Mouse (Mus musculus) kidney, postnatal 14 days (tissue): ENCODE data around the gene Hoxb2.
A peak's percentile ranks its signal among the peaks of the same experiment; 100 is the strongest.

Source experiments
- DNase-seq: peaks from one replicate; pipeline ENCODE4 v3.0.0; 2022; ENCODE audit warnings: mixed read lengths

Hoxb2 gene

GRCm38 (mm10) chr11:96351831-96352230 lies 1.5 kb downstream of the Hoxb2 start:
- DNase-seq, result peak; percentile 84

- DNase-seq, result peak; percentile 81
Observed at GRCm38 (mm10) chr11:96352691-96353521, 2.6 kb downstream of the Hoxb2 start.

GRCm38 (mm10) chr11:96353522-96353841 lies 3.2 kb downstream of the Hoxb2 start:
- DNase-seq, result no peak

- DNase-seq, result peak; percentile 51
Observed at GRCm38 (mm10) chr11:96353939-96354338, 3.6 kb downstream of the Hoxb2 start.

DNA sequence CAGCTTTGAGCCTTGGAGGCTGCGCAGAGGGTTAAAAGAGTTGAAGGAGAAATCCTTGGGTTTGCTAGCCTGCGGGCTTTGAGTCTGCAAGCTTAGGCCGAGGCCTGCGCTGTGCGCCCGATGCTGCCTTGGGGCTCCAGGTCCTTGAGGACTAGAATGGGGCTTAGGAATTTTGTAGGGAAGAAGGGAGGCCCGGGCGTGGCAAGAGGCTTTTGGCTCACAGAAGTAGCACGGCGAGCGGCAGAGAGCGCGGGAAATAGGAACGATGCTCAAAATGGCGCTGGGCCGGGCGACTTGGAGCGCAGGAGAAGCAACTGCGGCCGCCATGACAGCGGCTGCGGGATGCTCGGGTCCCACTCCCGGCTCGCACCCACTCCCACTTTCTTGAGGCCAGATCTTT lies 4.1 kb downstream of the Hoxb2 start:
- peak; percentile 77 for DNase-seq

- no peak for DNase-seq
Observed at GRCm38 (mm10) chr11:96354801-96355311, 4.5 kb downstream of the Hoxb2 start.

GRCm38 (mm10) chr11:96363807-96364206 lies 13.5 kb downstream of the Hoxb2 start:
- DNase-seq, result peak; percentile 56

GRCm38 (mm10) chr11:96365441-96366091 lies 15.2 kb downstream of the Hoxb2 start, which contains the start of gene Hoxb1:
Gene Hoxb1 (plus strand): TSS chr11:96365752.
- DNase-seq, result no peak

- peak; percentile 58 for DNase-seq
Observed at GRCm38 (mm10) chr11:96366092-96367041, 16.0 kb downstream of the Hoxb2 start.

DNA sequence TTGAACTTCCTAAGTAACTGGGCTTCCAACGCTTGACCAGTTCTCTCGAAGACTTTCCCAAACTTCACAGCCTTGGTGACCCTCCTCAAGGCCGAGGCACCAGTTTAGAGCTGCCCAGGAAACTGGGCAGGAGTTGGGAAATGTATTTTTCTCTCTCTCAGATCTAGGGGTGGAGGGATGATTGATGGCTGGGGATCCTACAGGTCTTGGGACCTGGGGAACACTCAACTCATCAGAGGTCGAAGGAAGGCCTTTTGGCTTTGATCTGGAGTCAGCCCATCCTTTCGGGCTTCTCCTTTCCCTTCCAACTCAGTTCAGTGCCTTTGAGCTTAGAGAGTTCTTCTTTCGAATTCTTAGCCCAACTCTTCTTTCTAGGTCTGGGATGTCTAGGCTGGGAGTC lies 16.8 kb downstream of the Hoxb2 start:
- no peak for DNase-seq

GRCm38 (mm10) chr11:96368686-96369085 lies 18.4 kb downstream of the Hoxb2 start:
- DNase-seq, result no peak

- no peak for DNase-seq
Observed at GRCm38 (mm10) chr11:96369140-96369539, 18.8 kb downstream of the Hoxb2 start.

DNA sequence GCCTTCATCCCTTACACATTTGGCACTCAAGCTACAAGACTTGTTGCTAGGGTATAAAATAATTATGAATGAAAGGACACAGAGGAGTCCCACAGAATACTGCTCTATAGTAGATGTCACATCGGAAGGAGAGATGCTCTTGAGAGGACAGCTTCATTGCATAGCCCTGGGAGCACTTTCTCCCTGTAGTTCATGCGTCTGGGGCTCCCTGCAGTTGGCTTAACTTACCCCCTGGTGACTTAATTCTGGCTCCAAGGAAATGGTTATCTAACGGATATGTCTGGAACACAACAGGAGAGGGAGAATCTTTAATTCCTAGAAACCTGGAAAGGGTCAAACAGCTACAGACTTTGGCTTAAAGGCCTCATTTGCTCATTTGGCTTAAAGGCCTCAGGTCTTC lies 21.4 kb downstream of the Hoxb2 start:
- DNase-seq, result no peak

GRCm38 (mm10) chr11:96372519-96372918 lies 22.2 kb downstream of the Hoxb2 start:
- DNase-seq, result no peak

- DNase-seq, result no peak
Observed at GRCm38 (mm10) chr11:96374810-96375209, 24.5 kb downstream of the Hoxb2 start.

DNA sequence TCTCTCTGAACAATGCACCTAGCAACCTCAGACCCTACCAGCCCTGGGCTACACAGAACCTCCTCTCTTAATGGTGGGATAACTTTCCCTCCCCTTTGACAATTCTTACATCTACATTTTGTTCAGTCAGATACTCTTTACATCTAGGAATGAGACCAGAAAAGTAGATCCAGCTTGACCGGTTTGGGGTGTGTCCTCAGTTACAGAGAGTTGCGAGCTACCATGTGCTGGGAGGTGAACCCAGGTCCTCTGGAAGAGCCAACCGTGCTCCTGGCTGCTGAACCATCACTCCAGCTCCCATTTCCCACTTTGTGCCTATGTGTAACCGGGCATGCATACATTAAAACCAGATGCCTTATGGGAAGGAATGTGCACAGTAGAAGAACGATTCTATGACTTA lies 33.1 kb downstream of the Hoxb2 start:
- DNase-seq, result no peak

DNA sequence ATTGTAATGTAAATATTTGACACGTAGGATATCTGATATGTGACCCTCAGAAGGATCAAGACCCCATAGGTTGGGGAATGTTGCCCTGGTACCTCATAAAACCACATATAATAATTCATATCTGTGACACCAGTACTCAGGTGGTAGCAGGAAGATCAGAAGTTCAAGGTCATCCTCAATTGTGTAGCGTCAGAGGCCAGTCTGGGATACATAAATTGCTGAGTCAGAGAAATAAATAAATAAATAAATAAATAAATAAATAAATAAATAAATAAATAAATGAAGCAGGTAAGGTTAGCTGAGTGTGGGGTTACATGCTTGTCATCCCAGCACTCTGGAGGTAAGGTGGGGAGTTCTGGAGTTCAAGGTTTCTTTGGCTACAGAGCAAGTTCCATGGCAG lies 37.3 kb downstream of the Hoxb2 start:
- DNase-seq, result no peak

DNA sequence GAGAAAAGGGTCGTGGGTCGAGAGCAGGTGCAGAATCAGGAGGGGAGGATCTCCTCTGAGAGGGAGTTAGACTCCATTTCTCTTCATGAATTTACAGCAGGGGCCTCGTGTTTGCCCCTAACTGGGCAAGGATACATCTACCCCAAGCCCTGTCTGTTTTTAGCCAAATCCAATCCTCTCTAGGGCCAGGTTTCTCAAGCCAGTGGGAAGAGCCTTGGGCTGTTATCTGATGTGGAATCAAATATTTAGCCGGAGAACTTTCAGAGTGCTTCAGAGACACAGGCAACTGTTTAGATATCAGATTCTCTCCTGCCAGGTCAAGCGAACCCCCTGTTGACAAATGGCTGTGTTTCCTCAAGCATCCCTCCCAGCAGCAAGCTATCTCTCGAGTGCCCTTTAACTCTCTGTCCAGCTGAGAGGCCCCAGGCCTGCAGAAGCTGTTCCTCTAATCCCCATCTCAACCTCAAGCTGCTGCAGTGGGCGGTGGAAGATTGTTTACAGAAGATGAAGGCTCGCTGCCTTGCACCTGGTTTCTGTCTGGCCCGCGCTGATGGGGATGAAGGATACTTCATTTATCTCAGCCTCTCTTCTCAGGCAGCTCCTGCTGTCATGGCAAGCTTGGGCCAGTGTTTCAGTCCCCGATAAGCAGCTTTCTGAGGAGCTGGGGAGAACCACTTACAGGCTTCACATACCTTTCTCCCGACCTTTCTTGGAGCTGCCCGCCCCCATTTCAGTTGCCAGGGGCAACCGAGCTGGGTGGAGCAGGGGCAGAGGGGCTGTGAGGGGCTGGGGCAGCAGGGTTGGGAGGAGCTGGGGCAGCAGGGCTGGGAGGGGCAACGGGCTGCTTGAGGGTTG lies 46.7 kb downstream of the Hoxb2 start:
- peak; percentile 17 for DNase-seq

- DNase-seq, result no peak
Observed at GRCm38 (mm10) chr11:96397806-96398335, 47.5 kb downstream of the Hoxb2 start.

DNA sequence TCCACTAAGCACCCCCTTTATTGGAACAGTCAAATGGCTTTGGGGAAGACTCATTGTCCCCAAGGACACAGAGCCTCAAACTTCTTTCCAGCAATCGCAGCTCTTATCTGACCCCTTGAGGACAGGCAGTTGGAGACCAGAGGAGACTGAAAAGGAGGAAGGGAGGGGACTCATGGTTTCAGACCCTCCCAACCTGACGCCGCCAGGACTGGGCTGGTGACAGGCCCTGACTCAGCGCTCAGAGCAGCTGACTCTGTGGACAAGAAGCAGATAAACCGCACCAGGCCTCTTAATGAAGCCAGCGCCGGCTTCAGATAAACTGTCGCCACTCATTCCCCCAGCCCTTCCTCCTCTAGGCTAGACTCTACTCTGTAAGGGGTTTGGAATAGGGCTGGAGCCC lies 49.6 kb downstream of the Hoxb2 start:
- DNase-seq, result no peak
